Mouse (Mus musculus): ENCODE data around the gene Apip.

- TF ChIP-seq ZKSCAN1 (IDR thresholded peaks at IDR 0.05; ENCODE audit: low read depth, low read length) (no peak), TCF12 (IDR thresholded peaks at IDR 0.05; ENCODE audit: low read depth, low read length) (no peak), NELFE (IDR thresholded peaks at IDR 0.05; ENCODE audit: low read depth, low read length) (no peak), E2F4 (IDR thresholded peaks at IDR 0.05; ENCODE audit: borderline replicate concordance, low read depth, low read length) (no peak), NRF1 (IDR thresholded peaks at IDR 0.05; ENCODE audit: insufficient read depth, low read depth, low read length, poor library complexity, severe bottlenecking) (no peak), USF2 (IDR thresholded peaks at IDR 0.05; ENCODE audit: borderline replicate concordance in 1 of 2, insufficient read depth in 1 of 2, low read depth in 1 of 2, low read length in 2 of 2) (no peak), ELF1 (IDR thresholded peaks at IDR 0.05; ENCODE audit: low read depth, low read length) (no peak), MAZ (IDR thresholded peaks at IDR 0.05; ENCODE audit: low read depth, low read length) (no peak), EP300 (IDR thresholded peaks at IDR 0.05; ENCODE audit: low read depth in 1 of 2, low read length in 2 of 2) (no peak), CTCF (IDR thresholded peaks at IDR 0.05 in 2 of 3, conservative IDR thresholded peaks at IDR 0.05 in 1 of 3; ENCODE audit: control insufficient read depth in 1 of 3, insufficient read depth in 1 of 3, low read depth in 2 of 3, low read length in 3 of 3, poor library complexity in 1 of 3, severe bottlenecking in 1 of 3) (no peak), MAX (IDR thresholded peaks at IDR 0.05; ENCODE audit: low read length) (no peak), TBP (IDR thresholded peaks at IDR 0.05; ENCODE audit: low read depth, low read length) (no peak)
These were observed 17.7 kb upstream of the Apip start for GRCm38 (mm10) chr2:103055820-103056219.

All from MEL (cell line).